ENCODE assay signal across 8 mouse cellular contexts in the genomic region with DNA sequence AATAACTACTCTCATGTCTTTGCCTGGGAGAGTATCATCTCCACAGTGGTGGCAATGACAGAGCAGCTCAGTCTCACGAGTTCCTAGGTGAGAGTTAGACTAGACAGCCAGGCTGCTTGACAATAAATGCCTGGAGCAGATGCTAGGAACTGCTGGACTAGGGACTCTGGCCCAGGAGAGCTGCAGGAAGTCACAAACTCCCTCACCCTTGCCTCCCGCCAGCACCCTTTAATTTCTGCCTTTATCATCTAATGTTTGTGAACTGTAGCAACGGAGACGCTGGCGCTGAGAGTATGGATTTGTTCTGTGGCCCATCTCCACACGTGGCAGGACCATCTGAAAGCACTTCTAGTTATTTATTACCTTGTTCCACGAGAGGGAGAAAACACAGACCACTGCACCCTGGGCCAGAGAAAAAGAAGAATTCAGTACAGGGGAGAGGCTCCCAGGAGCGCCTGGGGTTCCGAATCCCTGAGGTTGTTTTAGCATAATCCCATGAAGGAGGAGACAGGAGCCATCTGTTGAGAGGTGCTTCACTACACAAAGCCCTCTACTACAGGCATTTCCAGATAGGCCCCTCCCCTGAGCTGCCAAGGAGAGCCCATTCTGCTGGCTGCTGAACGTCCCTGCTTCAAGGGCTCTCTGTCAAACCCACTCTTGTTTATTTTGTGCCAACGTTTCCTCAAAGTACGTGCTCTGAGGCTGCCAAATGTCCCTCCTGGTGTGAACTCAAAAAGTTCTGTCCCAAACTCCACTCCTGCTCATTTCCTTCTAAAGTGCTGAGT.
DNase-seq lines count a peak whose midpoint lies in the region; ATAC-seq and TF ChIP-seq lines count a peak whose summit lies in the region.

No protein-coding gene starts in this region.

- peak; percentile 61 for DNase-seq in embryo, embryonic 10.5 days (ENCODE audit: low spot score)
- peak; percentile 34 for DNase-seq in forebrain, embryonic 10.5 days (ENCODE audit: extremely low spot score, low spot score)
- DNase-seq in limb, embryonic 14.5 days (ENCODE audit: low spot score) = peak; percentile 40
- DNase-seq in layer of hippocampus, adult 18-20 months (ENCODE audit: low spot score in 2 of 2) = no peak
- DNase-seq in ovary, postnatal 10 days (ENCODE audit: low spot score) = no peak
- no peak for DNase-seq in left cerebral cortex, postnatal 10 days (ENCODE audit: extremely low spot score in 1 of 2, low spot score in 2 of 2)

- H3ac ChIP-seq in myocyte (ENCODE audit: control insufficient read depth, insufficient read length) = no peak overlapping the region

- no peak overlapping the region; the same call in 1 of the 2 replicates for H3K9ac ChIP-seq in hindbrain, embryonic 12.5 days
- H3K9ac ChIP-seq in limb, embryonic 14.5 days (ENCODE audit: low read depth, low read length, severe bottlenecking) = 0 out of 2 replicates have a peak overlapping the region, but pooled peaks have one; percentile 26

- peaks cover 20% of the 10 kb centered on the region for H3K27me3 ChIP-seq in forebrain, embryonic 10.5 days (ENCODE audit: poor library complexity, severe bottlenecking)
- no peaks in the 10 kb centered on the region for H3K27me3 ChIP-seq in hindbrain, embryonic 12.5 days
- H3K27me3 ChIP-seq in limb, embryonic 14.5 days (ENCODE audit: control insufficient read depth, insufficient read depth, low read length) = no peaks in the 10 kb centered on the region
- no peaks in the 10 kb centered on the region for H3K27me3 ChIP-seq in myocyte (ENCODE audit: control insufficient read depth, insufficient read depth, insufficient read length)

- peaks cover 25% of the 10 kb centered on the region for H3K4me1 ChIP-seq in forebrain, embryonic 10.5 days
- H3K4me1 ChIP-seq in hindbrain, embryonic 12.5 days = peaks cover 26% of the 10 kb centered on the region
- peaks cover 30% of the 10 kb centered on the region for H3K4me1 ChIP-seq in limb, embryonic 14.5 days (ENCODE audit: control insufficient read depth, insufficient read depth, low read length)

- no peaks in the 10 kb centered on the region for H3K9me3 ChIP-seq in forebrain, embryonic 10.5 days
- no peaks in the 10 kb centered on the region for H3K9me3 ChIP-seq in hindbrain, embryonic 12.5 days (replicated peaks)
- H3K9me3 ChIP-seq in limb, embryonic 14.5 days (ENCODE audit: control insufficient read depth, low read length) = no peaks in the 10 kb centered on the region

- intact Hi-C loops in left cerebral cortex, postnatal 10 days (cut with DNase I) = loop anchor here (10.0 kb wide), 1 partner anchor 229 kb away; a partner anchor contains a TSS

- H3K79me2 ChIP-seq in myocyte (ENCODE audit: control insufficient read depth, insufficient read depth) = no peaks in the 10 kb centered on the region

- no peak overlapping the region for H3K4me2 ChIP-seq in hindbrain, embryonic 12.5 days (replicated peaks)
- peak overlapping the region; percentile 0; the same call in 1 of the 2 replicates for H3K4me2 ChIP-seq in limb, embryonic 14.5 days (replicated peaks; ENCODE audit: low read depth, low read length, severe bottlenecking)
- peak overlapping the region; percentile 65 for H3K4me2 ChIP-seq in myocyte (ENCODE audit: low read depth)

- peaks cover 7% of the 10 kb centered on the region; the same call in 1 of the 2 replicates for H3K36me3 ChIP-seq in forebrain, embryonic 10.5 days (replicated peaks)
- H3K36me3 ChIP-seq in hindbrain, embryonic 12.5 days = 0 out of 2 replicates have a peak, but pooled peaks cover 3% of the 10 kb centered on the region
- peaks cover 11% of the 10 kb centered on the region for H3K36me3 ChIP-seq in limb, embryonic 14.5 days (ENCODE audit: control insufficient read depth, insufficient read depth, low read length)
- no peaks in the 10 kb centered on the region for H3K36me3 ChIP-seq in myocyte (ENCODE audit: control insufficient read depth, insufficient read depth)

- peak overlapping the region; percentile 82 for H3K27ac ChIP-seq in forebrain, embryonic 10.5 days
- peak overlapping the region; percentile 61 for H3K27ac ChIP-seq in hindbrain, embryonic 12.5 days
- H3K27ac ChIP-seq in limb, embryonic 14.5 days (replicated peaks; ENCODE audit: low read depth, low read length) = peak overlapping the region; percentile 81

- TF ChIP-seq POLR2A in limb, embryonic 14.5 days (IDR thresholded peaks at IDR 0.05; ENCODE audit: borderline replicate concordance, extremely low read depth, insufficient read depth, insufficient read length) = no peak
- no peak for TF ChIP-seq POLR2A in myocyte (IDR thresholded peaks at IDR 0.05; ENCODE audit: insufficient read length, low read depth)

- 28% methylated on average over 12 of the region's 12 CpGs for WGBS in forebrain, embryonic 10.5 days
- WGBS in hindbrain, embryonic 12.5 days = 25% methylated on average over 12 of the region's 12 CpGs
- WGBS in limb, embryonic 14.5 days = 15% methylated on average over 12 of the region's 12 CpGs

- H3K4me3 ChIP-seq in forebrain, embryonic 10.5 days = no peak overlapping the region
- no peak overlapping the region for H3K4me3 ChIP-seq in hindbrain, embryonic 12.5 days
- H3K4me3 ChIP-seq in limb, embryonic 14.5 days (replicated peaks; ENCODE audit: low read length) = no peak overlapping the region
- H3K4me3 ChIP-seq in myocyte = no peak overlapping the region

- ATAC-seq in hindbrain, embryonic 12.5 days (ENCODE audit: low FRiP score) = peak; percentile 81
- peak; percentile 62 for ATAC-seq in limb, embryonic 14.5 days (ENCODE audit: low FRiP score, low read depth)

TF ChIP-seq in myocyte, 11 proteins besides CTCF, POLR2A, EP300 and RAD21:
- TF ChIP-seq E2F4 (IDR thresholded peaks at IDR 0.05; ENCODE audit: insufficient read depth) (no peak), TCF12 (IDR thresholded peaks at IDR 0.05; ENCODE audit: insufficient read depth, poor library complexity, severe bottlenecking) (no peak)

Comparison
In these comparisons a context has a peak if more than half of its experiments do, and no peak if none do; other contexts are left out.
1. DNase-seq: peak in embryo, embryonic 10.5 days (single experiment), forebrain, embryonic 10.5 days (single experiment) and limb, embryonic 14.5 days (single experiment); none in layer of hippocampus, adult 18-20 months (0 of 2), ovary, postnatal 10 days (single experiment) and left cerebral cortex, postnatal 10 days (0 of 2).
2. Peak in every context shown above with its lines, with median percentiles within 50 percentile points of each other: H3K27ac ChIP-seq.